Comparison of ENCODE assay signal across 12 mouse cellular contexts in the genomic region with DNA sequence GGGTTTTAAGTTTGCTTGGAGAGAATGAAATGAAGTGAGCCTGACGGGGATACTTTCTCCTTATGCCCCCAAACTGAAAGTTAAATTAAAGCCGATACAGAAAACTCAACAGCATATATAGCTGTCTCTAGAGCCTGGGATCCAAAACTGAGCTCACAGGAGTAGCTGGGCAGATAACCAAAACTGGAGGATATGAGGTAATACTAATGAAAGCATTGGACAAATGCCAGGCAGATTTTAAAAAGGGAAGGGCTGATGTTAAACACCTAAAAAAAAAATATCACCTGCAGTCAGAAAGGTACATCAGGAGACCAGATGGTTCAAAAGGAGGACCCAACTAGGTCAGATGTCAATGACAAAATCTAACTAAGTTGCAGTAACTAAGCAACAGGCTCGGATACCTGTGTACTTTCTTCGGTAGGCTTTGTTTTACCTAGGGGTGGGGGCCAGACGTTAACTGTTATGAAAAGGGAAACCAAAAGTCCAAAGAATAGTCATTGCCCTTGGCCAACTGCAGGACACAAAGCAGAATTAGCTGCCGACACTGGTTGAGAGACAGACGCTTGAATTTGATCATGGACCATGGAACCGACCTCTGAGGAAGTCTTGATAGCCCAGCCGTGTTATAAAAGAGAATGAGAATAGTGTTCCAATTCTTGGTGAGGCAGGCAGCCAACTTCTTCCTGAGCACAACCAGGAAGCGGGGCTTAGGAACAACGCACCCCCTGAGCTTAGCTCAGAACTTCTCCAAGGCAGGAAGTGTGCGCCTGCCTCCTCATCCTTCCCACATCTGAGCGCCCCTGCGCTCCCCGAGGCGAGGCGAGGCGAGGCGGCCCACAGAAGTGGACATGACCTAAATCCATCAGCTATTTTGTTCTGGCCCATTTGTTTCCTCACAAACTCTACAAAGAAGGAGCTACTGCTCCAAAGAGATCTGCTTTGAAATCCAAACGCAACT. TPM values are rescaled to one million over a fixed set of nuclear protein-coding genes. Genes with fewer than 3 reads are reported as not detected.
DNase-seq lines count a peak whose midpoint lies in the region; ATAC-seq and TF ChIP-seq lines count a peak whose summit lies in the region.
"Had no signal": no experiment of that assay in that cellular context is flagged by ENCODE, and none has a peak within 500 bp of the region (broad histone marks: within the 10 kb centered on the region; RNA-seq: fewer than 3 reads in every experiment).

No protein-coding gene starts in this region.

- H3K9me3 ChIP-seq in erythroblast, embryonic 14.5 days (ENCODE audit: control insufficient read depth, low read length) = no peaks in the 10 kb centered on the region
- no peaks in the 10 kb centered on the region for H3K9me3 ChIP-seq in lung, embryonic 16.5 days (ENCODE audit: control insufficient read depth, low read length)
- no peaks in the 10 kb centered on the region for H3K9me3 ChIP-seq in midbrain, postnatal 0 days (ENCODE audit: low read length)
- H3K9me3 ChIP-seq: hindbrain, embryonic 15.5 days had no signal

- no peak for ATAC-seq in erythroblast, adult 5-6 weeks (replicated peaks; ENCODE audit: low FRiP score, poor library complexity, severe bottlenecking)
- no peak for ATAC-seq in lung, embryonic 16.5 days (ENCODE audit: low read depth)
- ATAC-seq in midbrain, postnatal 0 days (ENCODE audit: low FRiP score) = no peak
- ATAC-seq in CD4-positive, CD25-positive, alpha-beta regulatory T cell, adult 4 months = no peak

- H3K36me3 ChIP-seq in erythroblast, embryonic 14.5 days (ENCODE audit: control insufficient read depth) = peaks cover 65% of the 10 kb centered on the region
- no peaks in the 10 kb centered on the region for H3K36me3 ChIP-seq in lung, embryonic 16.5 days (ENCODE audit: control insufficient read depth, insufficient read depth, low read length)
- H3K36me3 ChIP-seq in midbrain, postnatal 0 days (ENCODE audit: insufficient read depth, low read length) = no peaks in the 10 kb centered on the region
- H3K36me3 ChIP-seq: hindbrain, embryonic 15.5 days had no signal

- peaks cover 69% of the 10 kb centered on the region for H3K4me1 ChIP-seq in erythroblast, embryonic 14.5 days (ENCODE audit: control insufficient read depth)
- H3K4me1 ChIP-seq in lung, embryonic 16.5 days (replicated peaks; ENCODE audit: control insufficient read depth, insufficient read depth, low read length) = peaks cover 13% of the 10 kb centered on the region
- H3K4me1 ChIP-seq in midbrain, postnatal 0 days (ENCODE audit: insufficient read depth, low read length) = no peaks in the 10 kb centered on the region

- no peak for DNase-seq in lung, postnatal 4 days
- peak; percentile 38 to 46 for DNase-seq in left cerebral cortex, postnatal 36 days (ENCODE audit: low spot score in 2 of 2)
- peak; percentile 44 for DNase-seq in telencephalon, adult 2 months (ENCODE audit: low read depth, low spot score)
- DNase-seq in midbrain, postnatal 0 days (ENCODE audit: low spot score) = no peak
- DNase-seq: adrenal gland, postnatal 25 days; thymus, adult 2 months had no signal

- no peak for TF ChIP-seq CTCF in midbrain, postnatal 0 days (IDR thresholded peaks at IDR 0.05)

- H3K4me3 ChIP-seq in erythroblast, embryonic 14.5 days (replicated peaks) = peak overlapping the region; percentile 95
- H3K4me3 ChIP-seq in lung, embryonic 16.5 days (ENCODE audit: low read length) = no peak overlapping the region
- no peak overlapping the region for H3K4me3 ChIP-seq in midbrain, postnatal 0 days (ENCODE audit: low read depth, low read length)
- H3K4me3 ChIP-seq: hindbrain, embryonic 15.5 days had no signal

- 61% methylated on average over 20 of the region's 20 CpGs for WGBS in lung, embryonic 16.5 days
- WGBS in midbrain, postnatal 0 days = 76% methylated on average over 20 of the region's 20 CpGs

- no peak overlapping the region for H3K27ac ChIP-seq in lung, embryonic 16.5 days (ENCODE audit: low read length)
- no peak overlapping the region for H3K27ac ChIP-seq in midbrain, postnatal 0 days (ENCODE audit: low read depth, low read length)
- H3K27ac ChIP-seq: hindbrain, embryonic 15.5 days; macrophage had no signal

- no peak overlapping the region for H3K9ac ChIP-seq in lung, embryonic 16.5 days (ENCODE audit: low read length)
- no peak overlapping the region for H3K9ac ChIP-seq in midbrain, postnatal 0 days (replicated peaks; ENCODE audit: low read length, poor library complexity, severe bottlenecking)
- H3K9ac ChIP-seq: hindbrain, embryonic 15.5 days had no signal

- H3K27me3 ChIP-seq in erythroblast, embryonic 14.5 days (ENCODE audit: control insufficient read depth) = no peaks in the 10 kb centered on the region
- peaks cover 38% of the 10 kb centered on the region for H3K27me3 ChIP-seq in lung, embryonic 16.5 days (ENCODE audit: control insufficient read depth, insufficient read depth, low read depth, low read length)
- H3K27me3 ChIP-seq in midbrain, postnatal 0 days (ENCODE audit: insufficient read depth, low read length) = no peaks in the 10 kb centered on the region

- intact Hi-C loops in left cerebral cortex, postnatal 36 days (cut with DNase I) = no loop called here

- H3K4me2 ChIP-seq in lung, embryonic 16.5 days (ENCODE audit: low read depth, low read length) = peak overlapping the region; percentile 5; the same call in 1 of the 2 replicates
- H3K4me2 ChIP-seq in midbrain, postnatal 0 days (ENCODE audit: low read depth, low read length, poor library complexity, severe bottlenecking) = no peak overlapping the region
- H3K4me2 ChIP-seq: hindbrain, embryonic 15.5 days had no signal

RNA-seq across cellular contexts. Expression of a gene that starts 24.1 kb away (rescaled TPM):
- 0.64 and 1.1 TPM in 2 replicates for polyA plus RNA-seq in erythroblast, embryonic 14.5 days (2012)
- 11.0 and 16.3 TPM in 2 replicates for total RNA-seq in erythroblast, adult 5-6 weeks (2015; ENCODE audit: low replicate concordance)
- 14.1 and 16.7 TPM in 2 replicates for total RNA-seq in erythroblast, adult 5-6 weeks (2017; ENCODE audit: low replicate concordance)
- polyA plus RNA-seq in lung, embryonic 16.5 days (2015; fragmentation: Nextera tagmentation; extraction: Ambion mirVana) = 0.48 and 0.67 TPM in 2 replicates
- total RNA-seq in left cerebral cortex, postnatal 36 days (2021) = 10 to 100 TPM; 46.0 to 47.0 TPM
- 12.2 and 15.0 TPM in 2 replicates for total RNA-seq in midbrain, postnatal 0 days (2014; rRNA removed)
- 2.9 and 3.3 TPM in 2 replicates for polyA plus RNA-seq in midbrain, postnatal 0 days (2015; fragmentation: Nextera tagmentation; extraction: Ambion mirVana)
- not detected for polyA plus RNA-seq in CD4-positive, CD25-positive, alpha-beta regulatory T cell, adult 4 months (2017; shearing (Covaris generic))
- polyA plus RNA-seq: macrophage had no signal

RNA-seq across cellular contexts. Expression of a gene that starts 32.8 kb away (rescaled TPM):
- 0.59 and 1.2 TPM in 2 replicates for polyA plus RNA-seq in erythroblast, embryonic 14.5 days (2012)
- total RNA-seq in erythroblast, adult 5-6 weeks (2015; ENCODE audit: low replicate concordance) = 0.84 and 3.1 TPM in 2 replicates
- 1.8 and 3.1 TPM in 2 replicates for total RNA-seq in erythroblast, adult 5-6 weeks (2017; ENCODE audit: low replicate concordance)
- polyA plus RNA-seq in lung, embryonic 16.5 days (2015; fragmentation: Nextera tagmentation; extraction: Ambion mirVana) = 46.6 and 48.1 TPM in 2 replicates
- total RNA-seq in left cerebral cortex, postnatal 36 days (2021) = 10 to 100 TPM; 12.8 to 13.8 TPM
- total RNA-seq in midbrain, postnatal 0 days (2014; rRNA removed) = 18.5 and 18.8 TPM in 2 replicates
- polyA plus RNA-seq in midbrain, postnatal 0 days (2015; fragmentation: Nextera tagmentation; extraction: Ambion mirVana) = 26.0 and 31.1 TPM in 2 replicates
- polyA plus RNA-seq in CD4-positive, CD25-positive, alpha-beta regulatory T cell, adult 4 months (2017; shearing (Covaris generic)) = 10 to 100 TPM; 15.5 to 29.5 TPM

Comparison
In these comparisons a context has a peak if more than half of its experiments do, and no peak if none do; other contexts are left out.
1. DNase-seq: peak in left cerebral cortex, postnatal 36 days (2 of 2) and telencephalon, adult 2 months (single experiment); none in lung, postnatal 4 days (0 of 2) and midbrain, postnatal 0 days (single experiment).